Mouse (Mus musculus) erythroblast, embryonic 14.5 days (primary cell): ENCODE measurements around the gene Vmn1r194. TPM values are rescaled to one million over a fixed set of nuclear protein-coding genes. Genes with fewer than 3 reads are reported as not detected.
"Not testable (repeated sequence)": the region's sequence is repeated elsewhere in the genome, so short reads cannot be mapped to it uniquely, and the experiment has no call there.

ENCODE experiments used
- H3K27me3 ChIP-seq: 2 replicates; pipeline ENCODE4 v1.6.1; 2012; ENCODE audit warnings: inconsistent platforms; ENCODE audit not compliant: control insufficient read depth
- H3K36me3 ChIP-seq: 2 replicates; pipeline ENCODE4 v1.6.1; 2012; ENCODE audit warnings: mild to moderate bottlenecking, inconsistent platforms; ENCODE audit not compliant: control insufficient read depth
- H3K4me1 ChIP-seq: 2 replicates; pipeline ENCODE4 v1.6.1; 2012; ENCODE audit warnings: inconsistent platforms; ENCODE audit not compliant: control insufficient read depth
- H3K4me3 ChIP-seq: replicated peaks from 2 replicates; pipeline ENCODE3; 2012; ENCODE audit warnings: moderate library complexity, mild to moderate bottlenecking, inconsistent platforms
- H3K9me3 ChIP-seq: 2 replicates; pipeline ENCODE4 v1.6.1; 2012; ENCODE audit warnings: low read length, inconsistent platforms, mixed read lengths; ENCODE audit not compliant: control insufficient read depth
- GATA1 ChIP-seq: IDR thresholded peaks from 2 replicates; pipeline ENCODE4 v1.6.1; 2012; ENCODE audit warnings: low read length, inconsistent platforms, mixed read lengths
- TAL1 ChIP-seq: IDR thresholded peaks from 3 replicates; pipeline ENCODE4 v1.6.1; 2012; ENCODE audit warnings: low read length, inconsistent platforms, mixed read lengths
- polyA plus RNA-seq: library from polyadenylated mRNA; stranded (reverse); fragments of >175 nt; gene quantifications from 2 replicates; pipeline ENCODE4 v1.2.3, GENCODE M21; 2012

The Vmn1r194 gene
- not detected in 2 replicates for polyA plus RNA-seq

- TF ChIP-seq GATA1 (no peak), TAL1 (no peak)
- Histone ChIP-seq H3K9me3 (no peaks in the 10 kb centered on the region), H3K4me3 (no peak within 1 kb of the TSS), H3K27me3 (no peaks in the 10 kb centered on the region), H3K4me1 (no peaks in the 10 kb centered on the region), H3K36me3 (no peaks in the 10 kb centered on the region)
These were observed at the start of gene Vmn1r194 for GRCm38 (mm10) chr13:22243915-22244314. Gene Vmn1r194, plus strand, starts transcription at chr13:22244215.

GRCm38 (mm10) chr13:22223060-22223459 lies 21.0 kb upstream of the Vmn1r194 start, which contains the start of gene Vmn1r193:
Gene Vmn1r193, minus strand, starts transcription at chr13:22223160.
- H3K9me3 ChIP-seq, H3K36me3 ChIP-seq, H3K4me3 ChIP-seq, H3K4me1 ChIP-seq, H3K27me3 ChIP-seq: not testable (repeated sequence)

- H3K4me1 ChIP-seq, H3K9me3 ChIP-seq, H3K36me3 ChIP-seq, H3K27me3 ChIP-seq, H3K4me3 ChIP-seq: not testable (repeated sequence)
These were observed 26.2 kb downstream of the Vmn1r194 start, which contains the start of gene Vmn1r195 for GRCm38 (mm10) chr13:22270222-22270621. Gene Vmn1r195, plus strand, starts transcription at chr13:22270522.

- Histone ChIP-seq H3K4me1 (no peaks in the 10 kb centered on the region), H3K9me3 (0 out of 2 replicates have a peak, but pooled peaks cover 2% of the 10 kb centered on the region), H3K4me3 (no peak overlapping the region), H3K36me3 (no peaks in the 10 kb centered on the region), H3K27me3 (no peaks in the 10 kb centered on the region)
- TF ChIP-seq TAL1 (no peak), GATA1 (no peak)
These were observed 27.7 kb downstream of the Vmn1r194 start for GRCm38 (mm10) chr13:22271721-22272120.

GRCm38 (mm10) chr13:22284578-22284977 lies 40.6 kb downstream of the Vmn1r194 start:
- H3K36me3 ChIP-seq = no peaks in the 10 kb centered on the region
- TF ChIP-seq GATA1 = no peak
- TF ChIP-seq TAL1 = no peak
- no peaks in the 10 kb centered on the region for H3K27me3 ChIP-seq
- H3K4me1 ChIP-seq = no peaks in the 10 kb centered on the region
- H3K4me3 ChIP-seq = no peak overlapping the region
- H3K9me3 ChIP-seq = no peaks in the 10 kb centered on the region

- Histone ChIP-seq H3K4me3 (no peak within 1 kb of the TSS), H3K36me3 (no peaks in the 10 kb centered on the region), H3K9me3 (no peaks in the 10 kb centered on the region), H3K27me3 (no peaks in the 10 kb centered on the region), H3K4me1 (no peaks in the 10 kb centered on the region)
- TF ChIP-seq TAL1 = no peak
- TF ChIP-seq GATA1 = no peak
These were observed 45.6 kb downstream of the Vmn1r194 start, which contains the start of gene Vmn1r196 for GRCm38 (mm10) chr13:22289620-22290019. Gene Vmn1r196, plus strand, starts transcription at chr13:22289920.

Other genes starting within 250 kb of the Vmn1r194 start
- gene Prss16, start 234.5 kb upstream of the Vmn1r194 start, polyA plus RNA-seq = not detected in 2 replicates
- gene Hist1h2ah, start 208.6 kb upstream of the Vmn1r194 start, polyA plus RNA-seq = 105 and 181 TPM in 2 replicates
- gene Hist1h2bk, start 208.3 kb upstream of the Vmn1r194 start, polyA plus RNA-seq = 6.1 and 13.9 TPM in 2 replicates
- 24.7 and 42.0 TPM in 2 replicates for gene Hist1h4i, start 202.9 kb upstream of the Vmn1r194 start, polyA plus RNA-seq
- gene Hist1h2ag, start 201.3 kb upstream of the Vmn1r194 start, polyA plus RNA-seq = 9.1 and 21.8 TPM in 2 replicates
- gene Hist1h2bj, start 201.0 kb upstream of the Vmn1r194 start, polyA plus RNA-seq = 17.0 and 19.6 TPM in 2 replicates
- not detected in 2 replicates for gene Vmn1r188, start 159.8 kb upstream of the Vmn1r194 start, polyA plus RNA-seq
- not detected in 2 replicates for gene Vmn1r189, start 138.4 kb upstream of the Vmn1r194 start, polyA plus RNA-seq
- not detected in 2 replicates for gene Vmn1r191, start 60.2 kb upstream of the Vmn1r194 start, polyA plus RNA-seq
- gene Vmn1r192, start 53.1 kb upstream of the Vmn1r194 start, polyA plus RNA-seq = 0.01 TPM in 1 of 2 replicates, not detected in the other
- gene Vmn1r193, start 21.1 kb upstream of the Vmn1r194 start, polyA plus RNA-seq = 0.01 TPM in 1 of 2 replicates, not detected in the other
- gene Vmn1r195, start 26.3 kb downstream of the Vmn1r194 start, polyA plus RNA-seq = not detected in 2 replicates
- not detected in 2 replicates for gene Vmn1r196, start 45.7 kb downstream of the Vmn1r194 start, polyA plus RNA-seq
- gene Vmn1r197, start 80.4 kb downstream of the Vmn1r194 start, polyA plus RNA-seq = not detected in 2 replicates
- gene Vmn1r198, start 106.1 kb downstream of the Vmn1r194 start, polyA plus RNA-seq = 0.01 TPM in 1 of 2 replicates, not detected in the other
- gene Vmn1r199, start 135.6 kb downstream of the Vmn1r194 start, polyA plus RNA-seq = not detected in 2 replicates
- not detected in 2 replicates for gene Vmn1r200, start 146.2 kb downstream of the Vmn1r194 start, polyA plus RNA-seq
- not detected in 2 replicates for gene Vmn1r201, start 227.7 kb downstream of the Vmn1r194 start, polyA plus RNA-seq